Mouse (Mus musculus) kidney, postnatal 36 days (tissue): ENCODE data around the gene Nt5c3.
A peak's percentile ranks its signal among the peaks of the same experiment; 100 is the strongest.
"Not testable (repeated sequence)": the region's sequence is repeated elsewhere in the genome, so short reads cannot be mapped to it uniquely, and the experiment has no call there.

Experiments
- DNase-seq, 2 experiments: peaks; one replicate each; pipeline ENCODE4 v3.0.0; 2021 to 2022; ENCODE audit warnings: mixed read lengths in 2 of 2

Nt5c3 gene

DNA sequence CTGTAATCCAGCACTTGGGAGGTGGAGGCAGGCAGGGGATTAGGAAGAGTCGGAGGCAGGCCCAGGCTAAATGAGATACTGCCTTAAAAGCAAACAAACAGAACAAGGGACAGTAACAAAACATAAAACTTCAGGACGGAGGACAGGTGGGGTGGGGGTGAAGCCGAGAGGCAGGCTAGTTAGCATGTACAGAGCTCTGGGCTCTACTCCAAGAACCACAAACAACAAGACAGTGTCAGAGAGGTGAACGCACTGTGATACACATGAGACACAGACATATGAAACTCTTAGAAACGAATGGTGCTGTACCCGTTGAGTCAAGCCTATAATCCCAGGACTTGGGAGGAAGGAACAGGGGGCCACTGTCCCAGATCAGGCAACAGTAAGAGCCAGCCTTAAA lies 19.9 kb downstream of the Nt5c3 start:
- DNase-seq: peak; percentile 40 to 46

DNA sequence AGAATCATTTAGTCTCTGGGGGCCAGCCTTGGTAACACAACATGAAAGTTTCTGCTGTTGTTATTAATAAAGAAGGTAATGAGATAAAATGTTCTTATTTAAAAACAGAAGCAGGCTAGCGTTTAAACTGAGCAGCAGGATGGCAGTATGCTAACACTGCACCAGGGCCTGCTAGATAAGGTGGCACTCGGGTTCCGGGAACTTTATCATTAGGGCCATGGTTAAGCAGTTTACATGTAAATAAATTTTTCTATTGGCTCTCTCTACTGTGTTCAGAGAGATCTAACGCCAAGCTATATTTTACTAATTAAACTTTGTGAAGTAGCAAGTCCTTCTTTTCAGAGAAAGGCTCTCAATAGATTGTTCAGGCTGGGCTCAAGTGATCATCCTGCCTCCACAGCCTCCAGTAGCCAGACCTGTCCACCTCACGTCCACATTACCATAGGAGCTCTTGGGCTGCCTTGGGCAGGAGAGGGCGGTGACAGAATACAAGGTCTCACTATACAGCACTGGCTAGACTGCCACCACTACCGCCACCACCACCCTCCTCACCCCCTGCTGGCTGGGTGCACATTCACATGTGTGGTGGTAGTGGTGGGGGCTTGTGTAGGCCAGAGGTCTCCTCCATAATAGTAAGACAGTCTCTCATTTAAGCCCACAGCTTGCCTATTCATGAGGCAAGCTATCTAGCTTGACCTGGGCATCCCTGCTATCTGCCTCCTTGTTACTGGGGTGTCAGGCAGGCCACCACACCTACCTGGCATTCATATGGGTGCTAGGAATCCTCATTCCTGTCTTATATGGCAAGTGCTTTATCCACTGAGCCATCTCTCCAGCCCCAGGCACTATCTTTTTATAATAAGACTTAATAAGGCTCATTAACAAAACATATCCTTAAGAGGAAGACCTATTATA lies 20.9 kb downstream of the Nt5c3 start:
- no peak for DNase-seq

DNA sequence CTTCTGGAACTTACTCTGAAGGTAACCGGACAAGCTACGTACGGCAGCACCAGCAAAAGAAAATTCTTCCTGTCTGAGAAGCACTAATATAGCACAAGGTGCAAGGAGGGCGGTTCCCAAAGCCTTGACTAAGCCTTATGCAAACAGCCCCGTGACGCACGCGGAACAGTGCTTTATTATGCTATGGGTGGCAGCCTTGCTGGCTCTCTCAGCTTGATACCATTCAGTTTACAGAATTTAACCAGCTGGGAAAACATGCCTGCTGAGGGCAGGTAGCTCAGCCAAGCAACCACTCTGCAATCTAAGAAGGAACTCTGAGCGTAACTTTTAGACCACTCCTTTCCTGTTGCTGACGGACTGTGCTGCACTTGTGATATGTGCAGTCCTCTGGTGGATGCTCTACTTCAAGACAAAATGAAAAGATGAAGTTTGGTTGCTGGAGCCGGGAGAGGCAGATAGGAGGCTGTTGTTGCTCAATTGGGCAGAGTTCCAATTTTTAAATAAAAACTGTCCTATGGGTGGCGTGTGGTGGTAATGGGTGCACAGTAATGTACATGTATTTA lies 21.8 kb downstream of the Nt5c3 start:
- DNase-seq: peak; percentile 79 to 85

DNA sequence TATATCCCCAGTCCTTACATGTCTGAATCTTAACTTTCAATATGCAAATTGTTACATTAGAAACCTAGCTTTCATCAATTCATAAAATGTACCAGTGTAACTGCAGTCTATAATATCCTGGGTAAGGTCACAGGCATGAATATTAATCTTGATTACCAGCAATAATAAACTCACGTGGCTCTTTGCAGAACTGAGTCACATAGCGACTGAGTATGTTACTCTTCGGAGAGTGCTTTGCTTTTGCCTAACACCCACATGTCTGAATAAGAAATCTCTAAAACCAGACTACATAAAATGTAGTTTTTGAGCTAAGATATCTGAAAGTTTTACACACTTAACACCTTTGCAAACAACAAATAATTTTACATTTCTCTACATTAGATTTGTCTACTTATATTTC lies 22.4 kb downstream of the Nt5c3 start:
- DNase-seq: no peak

DNA sequence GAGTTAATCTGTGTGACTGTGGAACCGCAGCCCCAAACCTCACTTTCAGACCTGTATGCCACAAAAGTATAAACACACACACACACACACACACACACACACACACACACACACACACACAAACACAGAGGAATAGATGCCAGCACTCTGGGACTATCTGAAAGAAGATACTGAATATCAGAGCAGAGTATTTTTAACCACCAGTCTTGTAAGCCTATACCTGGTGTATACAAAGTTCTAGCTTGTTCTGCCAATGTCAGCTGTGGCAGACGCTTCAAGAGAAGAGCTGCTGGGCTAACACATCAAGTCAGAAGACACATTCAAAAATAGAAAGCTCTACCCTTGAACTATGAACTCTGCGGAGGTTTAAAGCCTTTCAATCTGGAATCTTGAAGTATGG lies 24.1 kb downstream of the Nt5c3 start:
- no peak for DNase-seq

DNA sequence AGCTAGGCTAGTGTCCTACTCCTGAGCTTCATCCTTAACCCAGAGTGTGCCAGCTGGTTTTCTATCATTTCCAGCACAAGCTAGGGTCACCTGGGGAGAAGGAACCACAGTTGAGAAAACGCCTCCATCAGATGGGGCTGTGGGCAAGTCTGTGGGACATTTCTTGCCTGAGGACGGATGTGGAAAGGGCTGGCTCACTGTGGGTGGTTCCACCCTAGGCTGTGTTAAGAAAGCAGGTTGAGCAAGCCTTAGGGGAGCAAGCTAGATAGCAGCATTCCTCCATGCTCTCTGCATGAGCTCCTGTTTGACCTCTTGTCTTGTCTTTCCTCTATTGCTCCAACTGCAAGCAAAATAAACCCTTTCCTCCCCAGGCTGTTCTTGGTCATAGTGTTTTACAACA lies 33.0 kb downstream of the Nt5c3 start:
- DNase-seq: no peak

DNA sequence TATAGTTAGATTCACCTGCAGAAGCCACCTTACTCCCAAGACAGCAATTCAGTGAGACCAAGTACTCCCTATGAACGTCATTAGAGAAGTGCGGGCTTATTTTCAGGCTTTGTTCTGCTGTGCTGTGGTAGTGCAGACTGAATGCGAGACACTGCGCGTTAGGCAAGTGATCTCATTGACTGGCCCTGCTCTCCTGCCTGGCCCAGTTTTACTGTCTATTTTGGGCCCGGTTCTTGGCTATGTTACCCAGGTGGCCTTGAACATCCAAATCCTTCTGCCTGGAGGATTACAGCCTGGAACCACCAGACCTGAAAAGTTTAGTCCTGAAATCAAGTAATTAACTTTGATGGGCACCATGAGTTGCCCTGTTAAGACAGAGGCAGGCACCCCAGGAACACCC lies 35.2 kb downstream of the Nt5c3 start:
- DNase-seq: no peak

DNA sequence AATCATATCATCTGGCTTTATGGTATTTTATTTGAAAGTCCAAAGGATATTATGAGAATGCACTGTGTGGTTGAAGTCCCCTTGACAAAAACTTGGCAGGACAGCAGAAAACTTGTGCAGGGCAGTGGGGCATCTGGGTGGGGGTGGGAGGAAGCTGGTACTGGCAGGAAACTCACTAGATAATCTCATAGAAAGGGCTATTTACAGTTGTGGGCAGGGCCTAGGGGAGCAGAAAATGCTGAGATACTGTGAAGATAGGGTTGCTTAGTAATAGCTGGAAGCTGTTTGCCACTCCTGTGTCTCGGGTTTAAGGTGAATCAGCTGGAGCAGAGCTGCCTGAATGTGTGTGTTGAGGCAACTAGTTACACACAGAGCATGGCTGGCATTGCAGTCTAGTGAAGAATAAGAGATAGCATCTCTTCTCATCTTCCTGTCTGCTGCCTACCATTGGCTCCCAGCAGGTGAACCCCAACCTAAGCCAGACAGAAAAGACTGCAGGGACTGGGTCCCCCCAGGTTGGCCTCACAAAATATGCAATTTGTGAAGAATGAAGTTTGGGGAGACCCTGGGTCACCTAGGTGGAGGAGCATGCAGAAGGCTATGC lies 44.3 kb downstream of the Nt5c3 start:
- DNase-seq: no peak

DNA sequence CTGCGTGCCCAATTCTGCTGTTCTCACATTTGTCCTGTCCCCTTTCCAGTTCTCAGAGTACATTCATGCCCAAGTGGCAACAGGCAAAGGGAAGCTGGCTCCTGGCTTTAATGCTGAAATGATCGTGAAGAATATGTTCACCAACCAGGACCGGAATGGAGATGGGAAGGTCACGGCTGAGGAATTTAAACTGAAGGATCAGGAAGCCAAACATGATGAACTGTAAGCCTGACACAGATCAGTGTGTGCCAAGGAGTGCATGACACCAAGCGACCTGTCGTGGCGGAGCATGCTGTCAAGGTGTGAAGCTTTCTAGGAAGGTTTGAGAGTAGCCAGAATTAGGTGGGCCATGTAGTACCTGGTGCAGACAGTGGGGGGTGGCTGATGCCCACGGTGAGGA lies 45.7 kb downstream of the Nt5c3 start:
- DNase-seq: no peak

DNA sequence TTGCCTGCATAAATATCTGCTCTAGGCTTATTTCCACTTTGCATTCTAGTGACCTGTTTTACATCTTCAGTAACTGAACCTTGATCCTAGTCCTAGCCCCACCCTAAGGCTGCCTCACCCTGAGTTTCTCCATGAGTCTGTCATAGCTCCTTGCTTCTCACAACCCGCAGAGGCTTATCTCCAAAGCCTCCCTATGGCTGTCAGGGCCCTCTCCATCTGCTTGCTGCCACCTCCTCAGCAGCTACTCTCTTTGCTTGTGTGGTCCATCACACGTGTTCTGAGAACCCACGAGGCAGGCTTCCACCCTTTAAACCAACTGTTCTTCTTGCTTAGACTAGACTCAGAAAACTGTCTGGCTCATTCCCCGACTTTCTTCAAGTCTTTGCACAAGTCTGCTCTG lies 46.9 kb downstream of the Nt5c3 start:
- DNase-seq: no peak

DNA sequence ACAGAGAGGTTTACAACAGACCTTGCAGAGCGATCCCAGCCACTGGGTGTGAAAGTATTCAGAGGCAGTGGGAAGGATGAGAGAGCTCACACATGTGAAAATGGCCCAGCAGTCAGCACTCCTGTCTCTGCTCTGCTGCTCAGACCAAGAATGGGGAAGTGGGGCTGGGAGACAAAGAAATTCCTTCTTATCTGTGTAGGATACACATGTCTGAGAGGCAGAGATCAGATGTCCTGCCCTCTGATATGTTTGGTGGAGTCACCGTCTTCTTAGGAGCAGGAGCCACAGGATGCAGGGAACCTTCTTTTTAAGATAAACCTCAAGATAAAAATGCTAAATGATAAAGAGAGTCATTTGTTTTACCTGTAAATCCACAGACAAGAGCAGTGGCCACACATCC lies 53.7 kb downstream of the Nt5c3 start:
- no peak for DNase-seq

DNA sequence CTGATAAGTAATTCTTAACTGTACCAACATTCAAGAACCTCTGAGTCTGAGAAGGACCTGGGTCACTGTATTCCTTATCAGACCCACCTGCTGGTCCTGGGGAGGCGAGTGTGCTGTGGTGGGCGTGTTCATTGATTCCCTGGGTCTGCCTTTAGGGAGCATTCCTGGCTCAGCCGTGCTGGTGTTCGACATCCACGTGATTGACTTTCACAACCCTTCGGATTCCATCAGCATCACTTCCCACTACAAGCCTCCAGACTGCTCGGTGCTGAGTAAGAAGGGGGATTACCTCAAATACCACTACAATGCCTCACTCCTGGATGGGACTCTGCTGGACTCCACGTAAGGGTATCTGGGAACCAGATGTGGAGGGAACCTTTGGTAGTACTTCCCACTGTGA lies 55.2 kb downstream of the Nt5c3 start:
- no peak for DNase-seq

DNA sequence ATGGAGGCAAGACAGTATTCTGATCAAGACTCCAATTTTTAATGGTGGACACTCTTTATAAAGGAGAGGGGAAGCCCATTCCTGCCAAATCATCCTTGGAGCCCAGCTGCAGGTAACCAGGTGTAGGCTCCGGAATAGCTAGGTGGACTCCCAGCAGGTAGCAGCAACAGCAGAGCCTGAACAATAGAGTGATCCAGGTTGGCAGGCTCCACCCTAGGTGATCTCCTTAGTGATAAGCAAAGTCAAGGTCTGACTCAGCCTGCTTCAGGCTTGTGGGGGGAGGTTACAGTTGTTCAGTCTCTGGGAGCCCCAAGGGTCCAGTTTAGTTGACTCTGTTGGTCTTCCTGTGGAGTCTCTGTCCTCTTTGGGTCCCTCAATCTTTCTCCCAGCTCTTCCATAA lies 56.8 kb downstream of the Nt5c3 start:
- DNase-seq: not testable (repeated sequence)

DNA sequence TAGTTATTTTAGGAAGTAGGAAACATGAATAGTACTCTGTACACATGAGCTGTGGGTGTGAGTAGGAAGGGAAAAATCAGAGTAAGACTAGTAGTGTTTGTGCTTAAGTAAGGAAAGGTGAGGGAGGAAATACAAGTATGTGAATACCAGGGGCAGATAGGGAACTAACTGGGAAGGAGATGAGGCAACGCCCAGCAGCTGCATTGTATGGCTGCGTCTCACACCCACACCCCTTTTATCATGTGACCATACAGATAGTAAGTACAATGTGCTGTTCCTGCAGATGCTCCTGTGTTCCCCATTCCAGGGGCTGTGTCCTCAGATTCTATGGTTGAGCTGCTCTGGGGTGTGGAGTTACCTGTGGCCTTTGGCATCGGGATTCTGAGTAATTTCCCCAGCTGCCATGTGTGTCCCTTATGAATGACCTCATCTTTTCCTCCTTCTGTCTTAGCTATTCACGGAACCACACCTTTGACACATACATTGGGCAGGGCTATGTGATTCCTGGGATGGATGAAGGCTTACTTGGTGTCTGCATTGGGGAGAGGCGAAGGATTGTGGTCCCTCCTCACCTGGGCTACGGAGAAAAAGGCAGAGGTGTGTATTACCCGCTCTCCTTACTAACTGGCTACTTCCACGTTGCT lies 63.4 kb downstream of the Nt5c3 start:
- DNase-seq: no peak

DNA sequence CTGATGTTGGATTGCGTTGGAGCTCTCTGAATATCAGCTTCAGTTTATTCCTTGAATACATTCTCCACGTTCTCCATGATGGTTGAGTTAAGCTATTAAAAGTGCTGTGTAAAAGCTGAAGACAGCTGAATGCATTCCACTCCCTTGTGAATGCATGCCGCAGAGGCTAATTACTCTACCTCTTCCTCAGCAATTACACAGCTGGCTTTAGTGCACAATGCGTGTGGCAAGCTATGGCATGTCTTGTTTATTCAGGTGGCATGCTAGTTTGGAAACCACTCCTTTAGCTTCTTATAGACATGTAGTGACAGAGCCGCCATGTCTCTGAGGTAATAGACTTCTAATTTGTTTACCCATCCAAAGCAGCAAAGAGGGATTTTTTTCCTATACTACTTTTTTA lies 67.0 kb downstream of the Nt5c3 start:
- DNase-seq: no peak

DNA sequence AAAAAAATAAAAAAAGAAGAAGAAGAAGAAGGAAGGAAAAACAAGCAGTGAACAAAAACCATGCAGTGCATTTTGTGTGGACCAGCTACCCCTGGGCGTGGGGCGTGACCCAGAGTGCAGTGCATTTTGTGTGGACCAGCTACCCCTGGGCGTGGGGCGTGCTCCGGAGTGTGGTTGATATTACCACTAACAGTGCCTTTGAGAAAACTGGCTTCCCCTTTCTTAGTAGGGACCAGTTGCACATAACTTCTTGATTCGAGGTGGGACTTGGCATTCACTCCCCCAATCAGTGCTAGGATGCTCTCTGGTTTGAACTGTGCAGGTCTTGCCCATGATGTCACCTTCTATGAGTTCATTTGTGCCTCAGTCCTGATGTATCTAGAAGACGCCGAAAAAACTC lies 68.9 kb downstream of the Nt5c3 start:
- DNase-seq: no peak

DNA sequence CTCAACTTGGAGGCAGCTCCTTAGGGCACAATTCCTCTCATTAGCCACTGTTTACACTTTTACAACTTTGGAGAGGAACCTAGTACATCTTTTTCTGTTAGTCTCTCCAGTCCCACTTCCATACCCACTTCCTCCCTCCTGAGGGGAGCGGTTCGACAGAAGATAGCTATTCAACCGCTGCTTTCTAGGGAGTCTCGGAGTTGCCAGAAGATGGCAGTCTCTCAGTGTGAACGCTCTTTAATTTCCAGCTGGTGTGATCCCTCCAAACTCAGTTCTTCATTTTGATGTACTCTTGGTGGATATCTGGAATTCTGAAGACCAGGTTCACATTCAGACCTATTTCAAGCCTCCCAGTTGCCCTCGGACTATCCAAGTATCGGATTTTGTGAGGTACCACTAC lies 73.4 kb downstream of the Nt5c3 start:
- peak; percentile 18 to 25 for DNase-seq

DNA sequence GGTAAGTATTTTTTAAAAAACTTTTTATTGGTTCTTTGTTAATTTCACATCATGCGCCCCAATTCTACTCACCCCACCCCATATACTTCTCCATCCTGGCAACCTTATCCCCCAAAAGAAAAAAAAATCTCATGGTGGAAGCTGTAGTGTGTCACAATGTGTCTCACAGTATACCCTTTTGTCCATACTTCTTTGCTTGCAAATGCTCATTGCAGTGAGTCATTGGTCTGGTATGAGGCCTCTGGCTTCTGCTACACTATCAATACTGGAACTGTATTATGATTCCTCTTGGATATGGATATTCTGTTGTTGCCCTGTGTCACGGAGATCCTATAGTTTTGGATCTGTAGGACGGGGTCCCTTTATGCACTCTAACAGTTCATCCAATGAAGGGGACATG lies 74.8 kb downstream of the Nt5c3 start:
- DNase-seq: no peak

DNA sequence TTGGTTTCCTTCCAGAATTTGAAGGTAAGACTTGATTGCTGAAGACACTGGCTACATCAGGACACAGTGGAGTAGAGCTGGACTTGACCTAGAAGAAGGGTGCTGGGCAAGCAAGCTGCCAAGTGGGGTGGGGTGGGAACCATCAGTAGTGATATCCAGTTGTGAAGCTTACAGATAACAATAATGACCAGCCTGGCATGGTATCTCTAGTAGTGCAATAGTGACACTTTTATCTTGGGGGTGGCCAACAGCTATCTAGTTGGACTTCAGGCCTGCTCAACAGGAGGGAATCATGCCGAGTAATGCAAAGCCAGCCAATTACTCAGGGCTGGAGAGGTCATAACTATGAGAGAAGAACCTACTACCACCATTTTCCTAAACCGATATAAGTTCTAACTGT lies 79.4 kb downstream of the Nt5c3 start:
- DNase-seq: no peak

DNA sequence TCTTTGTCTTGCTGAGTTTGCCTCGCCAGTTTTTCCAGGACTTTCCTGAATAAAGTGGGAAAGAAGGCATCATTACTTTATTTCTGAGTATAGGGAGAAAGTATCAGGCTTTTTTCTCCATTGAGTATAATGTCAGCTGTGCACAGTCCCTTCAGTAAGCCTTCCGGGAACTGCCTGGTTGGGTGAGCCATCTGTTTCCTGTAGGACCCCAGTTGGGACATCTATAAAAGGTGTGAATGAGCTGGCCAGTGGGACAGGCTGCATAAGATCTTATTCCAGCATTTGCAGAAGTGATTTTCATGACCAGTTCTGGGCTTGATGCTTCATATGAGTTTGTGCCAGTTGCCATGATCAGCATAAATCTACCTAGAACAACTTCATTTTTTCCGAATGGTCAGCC lies 80.5 kb downstream of the Nt5c3 start:
- no peak for DNase-seq

DNA sequence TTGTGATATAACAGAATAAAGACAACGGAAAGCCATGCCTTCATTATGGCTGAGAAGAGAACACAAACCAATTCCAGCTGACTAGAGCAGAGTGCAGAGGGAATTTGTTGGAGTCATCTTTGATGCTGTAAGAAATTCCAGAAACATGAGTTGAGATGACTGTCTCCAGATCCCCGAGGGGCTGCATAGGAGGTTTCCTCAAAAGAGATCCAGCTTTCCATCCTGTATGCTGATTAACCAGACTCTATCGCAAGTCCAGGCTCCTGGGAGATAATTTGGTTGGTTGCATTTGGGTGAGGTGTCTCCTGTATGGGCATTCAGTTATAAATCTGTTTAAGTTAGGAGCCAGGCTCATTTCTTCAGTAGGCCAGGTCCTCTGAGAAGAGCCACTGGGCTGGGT lies 86.1 kb downstream of the Nt5c3 start:
- no peak for DNase-seq

DNA sequence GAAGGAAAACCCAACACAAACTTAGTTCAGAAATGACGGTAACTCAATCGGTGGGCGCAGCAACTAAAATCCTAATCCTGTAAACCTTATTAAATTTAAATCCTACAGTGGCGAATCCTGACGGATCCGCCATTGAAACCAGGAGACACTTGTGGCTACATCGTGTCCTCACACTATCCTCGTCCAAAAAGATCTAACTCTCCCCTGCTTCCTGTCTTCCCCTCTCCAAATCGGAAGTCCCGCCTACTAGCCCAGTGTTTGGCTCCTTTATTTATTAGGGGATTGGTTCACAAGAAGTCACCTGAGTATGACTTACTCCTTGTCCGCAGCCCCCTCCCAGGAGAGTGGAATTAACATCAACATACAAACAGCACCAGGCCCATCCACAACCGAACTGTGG lies 86.6 kb downstream of the Nt5c3 start:
- DNase-seq: no peak

DNA sequence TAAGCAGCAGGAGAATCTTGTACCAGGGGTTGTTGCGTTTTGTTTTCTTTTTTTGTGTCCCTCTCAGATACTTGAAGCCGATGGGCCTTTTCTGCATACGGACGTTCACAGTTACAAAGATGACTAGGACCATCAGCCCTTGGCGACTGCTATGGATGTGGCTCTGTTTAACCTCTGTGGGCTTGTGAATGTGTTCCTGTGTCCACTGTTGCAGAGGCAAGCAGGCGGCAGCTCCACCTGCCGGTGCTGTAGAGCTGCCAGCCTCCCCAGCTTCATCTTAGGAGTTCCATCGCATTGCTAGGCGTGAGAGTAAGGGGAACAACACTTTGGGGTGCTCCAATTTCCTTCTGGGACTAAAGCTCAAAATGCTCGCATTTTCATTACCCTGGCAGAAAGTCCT lies 88.2 kb downstream of the Nt5c3 start:
- peak in 1 of 2 experiments; percentile 30 for DNase-seq

DNA sequence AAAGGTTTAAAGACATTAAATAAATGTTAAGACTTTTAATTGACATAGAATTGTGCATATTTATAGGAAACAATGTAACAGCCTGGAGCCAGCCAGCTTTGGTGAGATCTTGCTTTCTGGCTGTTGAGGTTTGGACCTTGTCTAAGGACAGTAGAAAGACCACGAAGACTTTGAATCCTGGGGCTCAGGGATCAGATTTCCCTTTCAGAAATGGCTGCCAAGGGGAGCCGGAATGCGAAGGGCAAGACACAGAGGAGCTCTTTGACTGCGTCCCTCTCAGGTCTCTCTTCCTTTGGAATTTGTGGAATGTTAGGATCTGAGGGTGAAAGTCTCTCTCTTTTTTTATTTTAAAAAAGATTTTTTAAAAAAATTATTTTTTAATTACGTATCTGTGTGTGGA lies 89.0 kb downstream of the Nt5c3 start:
- peak; percentile 27 to 31 for DNase-seq
